Mouse (Mus musculus) cerebellum, adult 2 months (tissue): ENCODE data around the gene Cacna1g.

ENCODE experiments used
- CTCF ChIP-seq: fragments of 200-500 bp; IDR thresholded peaks from 2 replicates; pipeline ENCODE4 v1.5.1; 2011; ENCODE audit warnings: low read depth, mild to moderate bottlenecking, control low read depth, low read length, moderate library complexity, borderline replicate concordance; ENCODE audit not compliant: insufficient read depth
- POLR2A ChIP-seq: fragments of 200-500 bp; IDR thresholded peaks from 2 replicates; pipeline ENCODE4 v1.6.1; 2011; ENCODE audit warnings: low read length, control low read depth, borderline replicate concordance; ENCODE audit not compliant: insufficient read depth

DNA sequence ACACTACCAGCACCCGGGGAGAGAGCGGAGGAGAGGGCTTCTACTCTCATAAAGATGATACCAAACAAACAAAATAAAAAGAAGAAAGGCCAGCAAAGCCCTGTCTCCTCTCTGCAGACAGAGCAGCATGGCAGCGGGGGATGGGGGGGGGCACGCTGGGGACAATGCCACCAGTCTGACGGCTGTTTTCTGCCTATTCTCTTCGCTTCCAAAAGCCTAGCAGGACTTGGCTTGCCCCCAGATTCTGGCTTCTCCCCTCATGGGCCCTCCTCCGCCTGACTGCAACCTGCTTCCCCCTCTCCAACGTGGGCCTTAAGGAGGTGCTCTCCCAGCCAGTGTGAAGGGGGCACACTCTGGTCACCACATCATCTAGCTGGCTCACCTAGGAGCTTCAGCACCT, 60.5 kb downstream of the Cacna1g start:
- no peak for TF ChIP-seq CTCF
- no peak for TF ChIP-seq POLR2A
